Mouse (Mus musculus) heart, embryonic 15.5 days (tissue): ENCODE results near the gene Hcfc2. TPM values are rescaled to one million over a fixed set of nuclear protein-coding genes. Genes with fewer than 3 reads are reported as not detected.

Experiments
- ATAC-seq: fragments of 200-750 bp; cut with Nextera tagmentation; replicated peaks from 2 replicates; pipeline ENCODE4 v1.8.0; 2017; ENCODE audit warnings: low read depth, moderate TSS enrichment; ENCODE audit not compliant: insufficient number of reproducible peaks, insufficient read depth, low FRiP score
- H3K27ac ChIP-seq: fragments of 300-500 bp; sonication (generic); 2 replicates; pipeline ENCODE4 v1.5.1; 2015; ENCODE audit warnings: mild to moderate bottlenecking, inconsistent platforms
- H3K27me3 ChIP-seq: fragments of 300-500 bp; sonication (generic); 2 replicates; pipeline ENCODE4 v1.6.1; 2015; ENCODE audit warnings: inconsistent platforms
- H3K36me3 ChIP-seq: fragments of 300-500 bp; sonication (generic); 2 replicates; pipeline ENCODE4 v1.6.1; 2015; ENCODE audit warnings: mild to moderate bottlenecking, inconsistent platforms
- H3K4me1 ChIP-seq: fragments of 300-500 bp; sonication (generic); replicated peaks from 2 replicates; pipeline ENCODE4 v1.6.1; 2015; ENCODE audit warnings: inconsistent platforms
- H3K4me2 ChIP-seq: fragments of 300-500 bp; sonication (generic); 2 replicates; pipeline ENCODE4 v1.6.1; 2015; ENCODE audit warnings: inconsistent platforms, mild to moderate bottlenecking, moderate library complexity
- H3K4me3 ChIP-seq: fragments of 300-500 bp; sonication (generic); 2 replicates; pipeline ENCODE4 v1.5.1; 2015; ENCODE audit warnings: mild to moderate bottlenecking, inconsistent platforms
- H3K9ac ChIP-seq: fragments of 300-500 bp; sonication (generic); 2 replicates; pipeline ENCODE4 v1.6.1; 2015; ENCODE audit warnings: mild to moderate bottlenecking, inconsistent platforms
- H3K9me3 ChIP-seq: fragments of 300-500 bp; sonication (generic); replicated peaks from 2 replicates; pipeline ENCODE4 v1.6.1; 2016; ENCODE audit warnings: inconsistent platforms
- WGBS: fragments of 180-500 bp; shearing (Covaris S2); methylation state at CpG from one replicate; pipeline ENCODE4 v1.1.7; 2015; ENCODE audit warnings: mixed read lengths; 5-methylcytosine and 5-hydroxymethylcytosine counted together
- polyA plus RNA-seq: library from polyadenylated mRNA; unstranded; fragments of >200 nt; fragmentation: Nextera tagmentation; extraction: Ambion mirVana; gene quantifications from 2 replicates; pipeline ENCODE4 v1.2.1, GENCODE M21; 2015

Gene Hcfc2
- polyA plus RNA-seq, 1 experiment from 2014 or later, result 42.4 TPM

DNA sequence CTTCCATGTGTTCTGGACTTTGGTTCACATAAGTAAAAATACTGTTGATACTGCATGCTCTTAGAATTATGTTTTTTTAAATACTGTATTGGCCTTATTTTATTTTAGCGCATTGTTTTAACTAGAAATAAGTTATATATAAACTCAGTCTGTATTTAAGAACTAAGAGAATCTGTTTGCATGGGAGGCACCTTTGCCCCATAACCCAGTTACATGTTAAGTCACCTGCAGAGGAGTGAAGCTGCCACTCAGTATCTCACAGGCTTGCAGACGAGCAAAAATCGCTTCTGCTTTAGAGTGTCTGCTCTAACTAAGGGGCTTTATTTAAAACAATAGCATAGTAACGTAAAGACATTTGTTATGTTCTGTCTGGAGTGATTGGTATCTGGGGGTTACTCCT, 45.9 kb downstream of the Hcfc2 start:
- peaks cover 32% of the 10 kb centered on the region for H3K36me3 ChIP-seq
- no peak overlapping the region for H3K4me2 ChIP-seq
- no peaks in the 10 kb centered on the region for H3K4me1 ChIP-seq
- H3K9ac ChIP-seq, result no peak overlapping the region
- 89% methylated on average over 4 of the region's 4 CpGs for whole genome bisulfite sequencing
- H3K27ac ChIP-seq, result no peak overlapping the region
- ATAC-seq, result no peak
- no peaks in the 10 kb centered on the region for H3K9me3 ChIP-seq
- no peaks in the 10 kb centered on the region for H3K27me3 ChIP-seq
- no peak overlapping the region for H3K4me3 ChIP-seq

DNA sequence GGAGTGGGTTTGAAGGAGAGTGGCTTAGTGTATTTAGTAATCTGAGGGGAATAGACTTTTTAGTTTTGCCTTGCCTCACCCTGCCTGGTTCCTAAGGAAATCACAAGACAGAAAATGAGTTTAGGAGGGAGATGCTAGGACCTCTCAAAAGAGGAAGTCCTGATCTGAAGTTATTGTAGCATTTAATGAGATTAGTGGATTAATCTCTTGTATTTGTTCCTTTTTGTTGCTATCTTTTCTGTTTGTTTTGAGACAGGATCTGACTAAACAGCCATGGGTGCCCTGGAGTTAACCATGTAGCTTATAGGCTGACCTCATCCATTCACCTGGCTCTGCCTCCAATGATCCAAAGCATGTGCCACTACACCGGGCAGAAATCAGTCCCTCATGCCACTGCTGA, 46.6 kb downstream of the Hcfc2 start:
- H3K4me2 ChIP-seq, result no peak overlapping the region
- no peaks in the 10 kb centered on the region for H3K9me3 ChIP-seq
- H3K27me3 ChIP-seq, result no peaks in the 10 kb centered on the region
- H3K36me3 ChIP-seq, result peaks cover 39% of the 10 kb centered on the region
- no peak for ATAC-seq
- no peak overlapping the region for H3K9ac ChIP-seq
- no peaks in the 10 kb centered on the region for H3K4me1 ChIP-seq
- no peak overlapping the region for H3K27ac ChIP-seq
- 77% methylated on average over 1 of the region's 1 CpGs for WGBS
- no peak overlapping the region for H3K4me3 ChIP-seq

DNA sequence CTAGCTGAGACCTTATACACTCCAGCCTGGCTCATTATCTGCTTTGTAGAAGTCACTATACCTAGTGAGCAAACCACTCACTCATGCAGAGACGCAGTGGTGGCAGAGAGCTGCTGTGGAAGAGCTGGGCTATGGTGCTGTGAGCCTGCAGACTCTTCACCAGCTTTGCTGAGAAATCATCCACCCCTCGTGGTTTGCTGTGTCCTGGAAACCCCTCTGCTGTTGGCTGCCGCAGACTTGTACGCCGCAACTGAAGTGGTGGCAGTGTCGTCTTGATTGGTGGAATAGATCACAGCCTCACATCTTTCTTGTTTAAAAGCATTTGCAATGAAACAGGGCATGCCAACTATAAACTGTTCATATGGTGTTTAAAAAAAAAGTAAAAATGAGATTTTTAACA, 48.3 kb downstream of the Hcfc2 start:
- H3K9ac ChIP-seq, result no peak overlapping the region
- no peak overlapping the region for H3K27ac ChIP-seq
- H3K27me3 ChIP-seq, result no peaks in the 10 kb centered on the region
- H3K4me3 ChIP-seq, result no peak overlapping the region
- ATAC-seq, result no peak
- no peak overlapping the region for H3K4me2 ChIP-seq
- whole genome bisulfite sequencing, result 88% methylated on average over 6 of the region's 6 CpGs
- H3K4me1 ChIP-seq, result no peaks in the 10 kb centered on the region
- H3K36me3 ChIP-seq, result peaks cover 44% of the 10 kb centered on the region
- no peaks in the 10 kb centered on the region for H3K9me3 ChIP-seq

DNA sequence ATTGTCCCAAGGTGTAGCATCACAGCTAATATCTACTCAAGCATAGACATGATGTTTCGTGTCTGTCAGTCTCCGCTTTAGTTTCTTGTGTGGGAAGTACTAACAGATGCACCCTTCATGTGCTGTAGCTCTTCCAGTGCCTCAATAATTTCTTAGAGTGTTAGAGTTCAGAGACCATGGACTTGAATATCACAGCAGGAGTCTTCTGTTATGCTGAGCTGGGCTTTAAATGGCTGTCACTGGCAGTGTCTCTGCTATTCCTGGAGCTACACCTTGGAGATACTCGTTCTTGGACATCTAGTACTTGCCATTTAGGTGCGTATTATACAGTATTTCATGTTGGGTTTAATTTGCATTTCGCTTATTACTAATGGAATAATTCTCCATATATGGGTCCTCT, 49.3 kb downstream of the Hcfc2 start:
- Histone ChIP-seq H3K9me3 (no peaks in the 10 kb centered on the region), H3K9ac (no peak overlapping the region), H3K27me3 (no peaks in the 10 kb centered on the region), H3K4me2 (no peak overlapping the region), H3K36me3 (peaks cover 43% of the 10 kb centered on the region), H3K27ac (no peak overlapping the region), H3K4me3 (no peak overlapping the region), H3K4me1 (no peaks in the 10 kb centered on the region)
- ATAC-seq, result no peak
- WGBS, result 87% methylated on average over 5 of the region's 5 CpGs

DNA sequence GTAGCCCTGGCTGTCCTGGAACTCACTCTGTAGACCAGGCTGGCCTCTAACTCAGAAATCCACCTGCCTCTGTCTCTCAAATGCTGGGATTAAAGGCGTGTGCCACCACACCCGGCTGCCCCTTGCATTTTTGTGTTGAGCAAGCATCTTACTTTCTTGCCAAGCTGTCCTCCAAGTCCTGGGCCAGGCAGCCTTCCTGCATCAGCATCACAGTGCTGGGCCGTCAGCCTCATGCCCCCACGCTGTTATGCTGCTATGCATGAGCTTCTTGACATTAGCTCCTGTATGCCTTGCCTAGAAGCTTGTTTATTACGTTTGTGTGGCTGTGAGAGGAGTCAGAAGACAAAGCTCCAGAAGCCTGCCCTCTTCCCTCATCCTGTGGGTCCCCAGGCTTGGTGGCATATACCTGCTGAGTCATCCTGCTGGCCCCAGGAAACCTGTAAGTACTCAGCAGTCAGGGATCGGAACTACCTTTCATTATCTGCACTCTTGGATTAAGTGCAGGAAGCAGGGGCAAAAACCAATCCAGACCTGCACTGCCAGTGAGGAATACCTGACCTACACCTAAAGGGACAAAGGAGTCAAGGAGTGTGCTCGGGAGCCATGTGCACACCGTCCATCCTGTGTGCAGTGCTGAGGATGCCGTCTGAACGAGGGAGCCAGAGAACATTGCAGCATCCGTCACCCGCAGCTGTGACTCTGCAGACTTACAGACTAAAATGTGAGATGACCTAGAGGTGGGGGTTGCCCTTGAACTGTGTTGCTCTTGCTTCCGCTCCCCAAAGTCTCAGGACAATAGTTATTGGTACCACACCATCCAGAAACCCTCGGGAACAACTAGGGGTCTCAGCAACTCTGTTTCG, 51.3 kb downstream of the Hcfc2 start:
- no peaks in the 10 kb centered on the region for H3K27me3 ChIP-seq
- no peak overlapping the region for H3K4me3 ChIP-seq
- no peak for ATAC-seq
- no peak overlapping the region for H3K4me2 ChIP-seq
- H3K9me3 ChIP-seq, result no peaks in the 10 kb centered on the region
- 80% methylated on average over 15 of the region's 15 CpGs for WGBS
- peaks cover 58% of the 10 kb centered on the region for H3K36me3 ChIP-seq
- no peak overlapping the region for H3K27ac ChIP-seq
- H3K4me1 ChIP-seq, result no peaks in the 10 kb centered on the region
- no peak overlapping the region for H3K9ac ChIP-seq

DNA sequence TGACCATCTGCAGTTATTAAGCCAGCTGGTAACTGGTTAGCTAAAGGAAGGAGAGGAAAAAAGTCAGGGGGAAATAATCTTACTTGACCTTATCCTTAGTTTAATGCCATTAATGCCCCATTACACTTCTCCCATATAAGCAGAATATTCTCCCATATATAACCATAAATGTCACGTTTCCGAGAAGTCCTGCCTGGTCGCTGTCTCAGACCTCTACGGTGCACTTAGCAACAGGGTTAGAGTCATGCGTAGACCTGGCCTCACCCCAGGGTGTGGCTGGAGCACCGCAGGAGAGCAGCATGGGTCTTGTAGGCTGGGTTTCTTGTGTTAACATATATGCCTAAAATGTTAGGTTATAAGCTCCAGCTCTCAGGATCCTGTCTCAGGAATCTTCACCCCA, 54.8 kb downstream of the Hcfc2 start:
- WGBS, result 92% methylated on average over 6 of the region's 6 CpGs
- H3K27me3 ChIP-seq, result no peaks in the 10 kb centered on the region
- no peak for ATAC-seq
- H3K4me1 ChIP-seq, result no peaks in the 10 kb centered on the region
- no peaks in the 10 kb centered on the region for H3K9me3 ChIP-seq
- no peak overlapping the region for H3K4me2 ChIP-seq
- no peak overlapping the region for H3K4me3 ChIP-seq
- no peak overlapping the region for H3K27ac ChIP-seq
- no peak overlapping the region for H3K9ac ChIP-seq
- peaks cover 86% of the 10 kb centered on the region for H3K36me3 ChIP-seq

DNA sequence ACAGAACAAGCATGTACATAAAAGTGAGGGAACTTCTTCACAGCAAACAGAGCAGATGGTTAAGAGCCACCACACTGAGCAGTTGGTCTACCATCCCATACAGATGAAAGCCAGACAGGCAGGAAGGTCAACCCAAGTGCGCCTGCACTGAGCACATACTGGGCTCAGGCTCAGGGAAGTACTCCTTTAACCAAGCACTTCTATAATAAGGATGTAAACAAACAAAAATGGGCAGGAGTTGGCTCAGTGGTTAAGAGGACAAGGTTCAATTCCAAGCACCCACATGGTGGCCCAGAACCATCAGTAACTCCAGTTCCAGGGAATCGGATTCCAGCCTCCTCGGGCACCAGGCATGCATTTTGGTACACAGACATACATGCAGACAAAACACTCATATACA, 57.0 kb downstream of the Hcfc2 start:
- Histone ChIP-seq H3K27me3 (no peaks in the 10 kb centered on the region), H3K4me2 (no peak overlapping the region), H3K27ac (no peak overlapping the region), H3K4me3 (no peak overlapping the region), H3K9ac (no peak overlapping the region), H3K4me1 (no peaks in the 10 kb centered on the region), H3K9me3 (no peaks in the 10 kb centered on the region), H3K36me3 (peaks cover 91% of the 10 kb centered on the region)
- 94% methylated on average over 3 of the region's 3 CpGs for WGBS
- no peak for ATAC-seq

DNA sequence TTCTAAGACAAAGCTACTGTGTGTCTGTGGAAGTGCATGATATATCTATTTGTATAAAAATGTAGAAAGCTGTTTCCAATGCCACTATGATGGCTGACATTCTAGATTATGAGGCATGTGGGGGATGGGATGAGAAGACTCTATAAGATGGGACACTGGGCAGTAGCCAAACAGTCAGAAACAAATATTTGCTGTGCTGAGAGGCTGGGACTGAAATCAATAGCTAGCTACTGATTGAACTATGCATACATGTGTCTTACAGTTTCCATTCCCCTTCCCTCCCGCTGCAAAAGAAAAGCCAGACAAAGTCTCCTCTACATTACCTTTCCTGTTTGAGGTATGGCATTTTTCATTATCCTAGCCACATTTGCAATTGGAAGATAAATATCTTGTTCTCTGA, 58.7 kb downstream of the Hcfc2 start:
- H3K27ac ChIP-seq, result no peak overlapping the region
- H3K9me3 ChIP-seq, result no peaks in the 10 kb centered on the region
- H3K4me1 ChIP-seq, result no peaks in the 10 kb centered on the region
- no peak overlapping the region for H3K4me3 ChIP-seq
- no peak for ATAC-seq
- WGBS, result 97% methylated on average over 1 of the region's 1 CpGs
- peaks cover 92% of the 10 kb centered on the region for H3K36me3 ChIP-seq
- H3K9ac ChIP-seq, result no peak overlapping the region
- no peaks in the 10 kb centered on the region for H3K27me3 ChIP-seq
- H3K4me2 ChIP-seq, result no peak overlapping the region

DNA sequence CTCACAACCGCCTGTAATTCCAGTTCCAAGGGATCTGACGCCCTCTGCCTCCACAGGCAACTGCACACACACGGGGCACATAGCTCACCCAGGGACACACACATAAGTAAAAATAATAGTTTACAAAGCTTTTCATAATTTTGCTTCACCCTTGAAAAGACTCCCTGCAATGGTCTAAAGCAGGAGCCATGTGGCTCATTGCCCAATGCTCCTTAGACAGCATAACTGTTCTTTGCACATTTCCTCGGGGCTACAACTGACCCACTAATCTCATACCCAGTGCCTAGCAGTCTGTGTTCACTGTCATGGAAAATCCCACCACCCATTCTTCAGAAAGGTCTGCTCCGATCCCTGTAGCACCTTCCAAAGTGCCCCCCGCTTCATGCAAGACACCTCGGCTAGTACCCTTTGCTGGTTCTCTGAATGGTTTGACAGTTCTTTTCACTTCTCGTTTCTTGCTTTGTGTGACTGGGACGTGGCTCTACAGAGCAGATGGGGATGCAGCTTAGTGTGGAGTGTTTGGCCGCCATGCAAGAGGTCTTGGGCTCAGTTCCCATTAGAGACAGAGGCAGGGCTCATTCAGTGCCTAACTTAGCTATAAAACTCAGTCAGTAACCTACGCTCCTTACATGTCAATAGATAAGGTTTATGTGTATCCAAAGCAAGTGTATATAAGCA, 59.4 kb downstream of the Hcfc2 start:
- Histone ChIP-seq H3K27me3 (no peaks in the 10 kb centered on the region), H3K4me1 (peaks cover 5% of the 10 kb centered on the region; the same call in 1 of the 2 replicates), H3K4me3 (no peak overlapping the region), H3K9me3 (no peaks in the 10 kb centered on the region), H3K36me3 (peaks cover 93% of the 10 kb centered on the region), H3K9ac (no peak overlapping the region), H3K27ac (no peak overlapping the region), H3K4me2 (no peak overlapping the region)
- ATAC-seq, result no peak
- WGBS, result 95% methylated on average over 11 of the region's 11 CpGs

DNA sequence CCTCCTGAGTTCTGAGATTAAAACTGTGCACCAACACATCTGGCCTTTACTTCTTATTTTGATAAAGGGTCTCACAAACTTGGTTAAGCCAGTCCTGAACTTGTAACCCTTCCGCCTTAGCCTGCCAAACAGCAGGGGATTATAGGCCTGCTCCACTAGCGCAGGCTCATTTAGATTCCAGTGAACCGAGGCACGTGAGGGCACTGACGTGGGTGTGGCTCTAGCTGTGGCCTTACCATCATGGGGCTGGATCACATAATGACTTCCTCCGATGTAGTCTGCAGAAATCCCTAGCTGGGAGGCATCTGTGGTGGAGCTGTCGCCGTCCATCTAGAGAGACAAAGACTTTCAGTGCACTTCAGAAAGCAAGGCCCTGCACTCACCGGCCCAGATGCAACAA, 60.5 kb downstream of the Hcfc2 start:
- ATAC-seq, result no peak
- Histone ChIP-seq H3K4me3 (no peak overlapping the region), H3K27ac (no peak overlapping the region), H3K4me2 (no peak overlapping the region), H3K27me3 (no peaks in the 10 kb centered on the region), H3K36me3 (peaks cover 88% of the 10 kb centered on the region), H3K9ac (no peak overlapping the region), H3K4me1 (peaks cover 14% of the 10 kb centered on the region), H3K9me3 (no peaks in the 10 kb centered on the region)
- WGBS, result 88% methylated on average over 9 of the region's 9 CpGs

DNA sequence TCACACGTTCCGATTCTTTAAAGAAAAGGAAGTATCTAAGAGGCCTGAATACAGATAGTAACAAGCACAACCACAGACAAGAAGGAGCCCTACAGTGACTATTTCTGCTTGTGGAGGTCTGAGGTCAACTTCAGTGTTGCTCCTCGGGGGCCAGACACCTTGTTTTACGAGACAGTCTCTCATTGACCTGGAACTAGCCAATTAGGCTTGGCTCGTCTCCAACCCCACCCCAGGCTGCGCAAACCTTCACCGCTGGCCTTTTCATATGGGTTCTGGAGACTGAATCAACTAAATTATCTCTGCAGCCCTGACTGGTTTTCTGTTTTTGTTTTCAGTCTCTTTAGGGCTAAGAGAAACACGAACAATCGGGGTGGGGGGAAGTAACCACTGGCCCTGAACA, 61.4 kb downstream of the Hcfc2 start:
- no peak overlapping the region for H3K9ac ChIP-seq
- no peak overlapping the region for H3K4me2 ChIP-seq
- peaks cover 80% of the 10 kb centered on the region for H3K36me3 ChIP-seq
- no peaks in the 10 kb centered on the region for H3K27me3 ChIP-seq
- 75% methylated on average over 9 of the region's 9 CpGs for WGBS
- peaks cover 19% of the 10 kb centered on the region for H3K4me1 ChIP-seq
- no peaks in the 10 kb centered on the region for H3K9me3 ChIP-seq
- no peak overlapping the region for H3K27ac ChIP-seq
- ATAC-seq, result no peak
- H3K4me3 ChIP-seq, result no peak overlapping the region

DNA sequence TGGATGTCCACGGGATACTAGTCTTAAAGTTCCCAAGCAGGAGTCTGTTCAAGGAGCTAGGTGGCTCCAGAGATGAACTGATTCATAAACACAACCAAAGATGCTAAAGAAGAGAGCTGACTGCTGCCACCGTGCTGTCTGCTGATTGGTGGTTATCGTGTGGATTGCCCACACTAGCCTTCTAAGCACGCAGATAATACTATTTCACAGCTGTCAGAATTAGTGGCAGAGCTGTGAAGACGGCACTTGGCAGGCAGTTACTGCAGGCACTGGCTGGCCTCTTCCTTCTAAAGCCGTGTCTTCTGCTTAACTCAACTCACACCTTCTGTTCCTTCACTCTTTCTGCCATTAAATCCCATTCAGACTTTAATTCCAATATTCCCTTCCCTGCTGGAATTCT, 62.4 kb downstream of the Hcfc2 start:
- 69% methylated on average over 6 of the region's 6 CpGs for whole genome bisulfite sequencing
- no peak for ATAC-seq
- H3K36me3 ChIP-seq, result peaks cover 71% of the 10 kb centered on the region

More for the DNA sequence above, 62.4 kb downstream of the Hcfc2 start:
- no peak overlapping the region for H3K4me2 ChIP-seq
- H3K27me3 ChIP-seq, result no peaks in the 10 kb centered on the region
- no peaks in the 10 kb centered on the region for H3K9me3 ChIP-seq
- no peak overlapping the region for H3K27ac ChIP-seq
- H3K4me1 ChIP-seq, result peaks cover 23% of the 10 kb centered on the region
- no peak overlapping the region for H3K9ac ChIP-seq
- H3K4me3 ChIP-seq, result no peak overlapping the region
